Mouse (Mus musculus) liver, postnatal 0 days (tissue): ENCODE measurements around the gene Kcnt1.

Experiments used
- CTCF ChIP-seq: sonication (generic); IDR thresholded peaks from 2 replicates; pipeline ENCODE4 v1.5.1; 2016; ENCODE audit warnings: antibody characterized with exemption, low read depth
- EP300 ChIP-seq: IDR thresholded peaks from 2 replicates; pipeline ENCODE4 v1.6.1; 2016; ENCODE audit warnings: antibody characterized with exemption, low read depth, mild to moderate bottlenecking

GRCm38 (mm10) chr2:25877736-25878268, 14.3 kb downstream of the Kcnt1 start:
- TF ChIP-seq CTCF, result no peak
- no peak for TF ChIP-seq EP300
